Mouse (Mus musculus): ENCODE data around the gene Cactin. TPM values are rescaled to one million over a fixed set of nuclear protein-coding genes. Genes with fewer than 3 reads are reported as not detected.

Gene Cactin
- total RNA-seq, 1 experiment from 2014 or later: 30.1 TPM

DNA sequence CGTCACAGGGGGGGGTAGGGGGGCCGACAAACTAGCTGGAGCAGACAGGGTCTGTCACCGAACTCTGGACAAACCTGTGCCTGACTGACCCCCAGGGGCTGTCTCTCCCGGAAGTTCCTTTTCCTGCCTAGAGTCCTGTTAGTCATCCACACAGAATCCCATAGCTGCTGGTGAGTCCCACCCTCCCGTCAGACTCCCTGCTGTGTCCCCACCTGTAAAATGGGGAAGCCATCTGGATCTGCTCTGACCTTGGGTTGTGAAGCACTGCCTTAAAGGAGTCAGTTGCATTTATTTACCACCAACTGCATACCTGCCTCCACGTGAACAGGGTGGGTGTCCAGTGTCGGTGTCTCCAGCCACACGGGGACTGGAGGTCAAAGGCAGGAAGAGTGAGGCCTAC is 26.5 kb upstream of the Cactin start:
- no peak for ATAC-seq (ENCODE audit: extremely low read depth, insufficient number of reproducible peaks, low FRiP score, poor library complexity, severe bottlenecking)

DNA sequence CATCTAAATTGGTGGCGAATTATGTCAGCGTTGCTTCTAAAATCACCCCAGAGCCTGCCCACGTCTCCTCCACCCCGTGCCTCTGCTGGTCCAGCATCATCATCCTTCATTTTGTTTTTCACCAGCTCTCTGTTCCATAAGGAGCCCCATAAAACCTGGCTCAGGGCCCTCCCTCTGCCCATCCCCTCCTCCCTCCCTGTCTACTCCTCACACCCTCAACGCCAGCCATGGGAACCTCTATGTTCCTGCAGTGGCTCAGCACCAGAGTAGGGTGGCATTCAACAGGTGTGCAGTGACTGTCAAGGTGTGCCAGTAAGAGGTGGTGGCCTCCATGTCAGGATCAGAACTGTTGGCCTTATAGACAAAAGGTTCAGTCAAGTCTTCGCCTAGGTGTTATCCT is 25.7 kb upstream of the Cactin start:
- ATAC-seq (ENCODE audit: extremely low read depth, insufficient number of reproducible peaks, low FRiP score, poor library complexity, severe bottlenecking): no peak

GRCm38 (mm10) chr10:81297246-81297645 is 23.7 kb upstream of the Cactin start:
- ATAC-seq (ENCODE audit: extremely low read depth, insufficient number of reproducible peaks, low FRiP score, poor library complexity, severe bottlenecking): no peak

- peak; percentile 37 for ATAC-seq (ENCODE audit: extremely low read depth, insufficient number of reproducible peaks, low FRiP score, poor library complexity, severe bottlenecking)
These were observed 23.1 kb upstream of the Cactin start for GRCm38 (mm10) chr10:81297845-81298244.

GRCm38 (mm10) chr10:81298369-81299100 is 22.4 kb upstream of the Cactin start:
- peak; percentile 68 for ATAC-seq (ENCODE audit: extremely low read depth, insufficient number of reproducible peaks, low FRiP score, poor library complexity, severe bottlenecking)

GRCm38 (mm10) chr10:81299585-81300351 is 21.1 kb upstream of the Cactin start:
- no peak for ATAC-seq (ENCODE audit: extremely low read depth, insufficient number of reproducible peaks, low FRiP score, poor library complexity, severe bottlenecking)

- ATAC-seq (ENCODE audit: extremely low read depth, insufficient number of reproducible peaks, low FRiP score, poor library complexity, severe bottlenecking): no peak
These were observed 20.5 kb upstream of the Cactin start for GRCm38 (mm10) chr10:81300352-81300907.

DNA sequence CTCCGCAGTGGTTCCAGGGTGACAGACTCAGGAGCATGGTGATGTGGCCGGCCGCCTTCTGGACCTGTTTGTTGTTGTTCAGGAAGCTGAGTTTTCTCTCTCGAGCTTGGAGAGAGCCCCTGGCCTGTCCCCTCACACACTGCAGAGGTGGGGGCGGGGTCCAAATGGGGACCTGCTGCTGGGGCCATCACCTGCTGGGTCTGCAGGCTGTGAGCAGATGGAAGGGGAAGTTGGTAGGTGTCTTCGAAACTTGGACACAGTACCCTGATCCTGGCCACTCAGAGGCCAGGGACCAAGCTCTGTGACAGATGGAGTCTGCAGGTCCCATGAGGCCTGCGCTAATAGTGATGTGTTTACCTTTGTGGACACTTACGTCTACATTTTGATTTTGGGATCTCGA is 19.6 kb upstream of the Cactin start:
- no peak for ATAC-seq (ENCODE audit: extremely low read depth, insufficient number of reproducible peaks, low FRiP score, poor library complexity, severe bottlenecking)

DNA sequence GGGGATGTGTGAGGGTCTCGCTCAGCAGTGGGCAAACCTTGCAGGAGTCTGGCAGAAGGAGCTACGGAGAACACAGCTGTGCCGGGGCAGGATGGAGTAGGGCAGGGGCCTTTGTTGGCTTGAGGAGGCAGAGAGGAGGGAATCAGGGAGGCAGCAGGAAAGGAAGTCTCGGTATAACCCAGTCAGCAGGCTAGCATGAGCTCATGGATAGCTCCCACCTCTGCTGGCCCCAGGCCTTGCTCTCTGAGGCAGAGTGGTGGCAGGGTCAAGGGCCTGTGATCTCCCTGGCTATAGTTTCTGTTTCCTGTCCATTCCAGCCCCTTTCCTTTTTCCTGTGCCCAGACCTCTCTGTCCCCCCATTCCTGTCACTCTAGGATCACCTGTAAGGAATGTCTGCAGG is 18.6 kb upstream of the Cactin start:
- no peak for ATAC-seq (ENCODE audit: extremely low read depth, insufficient number of reproducible peaks, low FRiP score, poor library complexity, severe bottlenecking)

DNA sequence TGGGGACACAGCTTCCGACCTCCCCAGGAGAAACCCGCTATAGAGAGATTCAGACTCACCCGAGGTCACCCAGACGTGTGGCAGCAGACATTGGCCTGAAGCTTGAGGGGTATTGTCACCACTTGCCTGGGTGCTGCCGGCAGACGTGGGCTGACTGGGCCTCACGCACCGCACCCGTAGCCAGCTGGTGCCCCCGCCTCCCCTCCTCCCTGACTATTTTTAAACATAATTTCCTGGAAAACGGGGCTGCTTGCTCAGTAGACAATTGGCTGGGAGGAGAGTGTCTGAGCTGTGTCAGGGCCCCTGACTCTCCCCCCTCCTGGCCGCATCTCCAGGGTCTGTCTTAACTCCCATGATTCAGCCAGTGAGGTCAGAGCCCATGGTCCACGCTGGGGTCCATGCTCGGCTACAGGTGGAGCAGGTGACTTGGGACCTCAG is 18.1 kb upstream of the Cactin start:
- ATAC-seq (ENCODE audit: extremely low read depth, insufficient number of reproducible peaks, low FRiP score, poor library complexity, severe bottlenecking): no peak

DNA sequence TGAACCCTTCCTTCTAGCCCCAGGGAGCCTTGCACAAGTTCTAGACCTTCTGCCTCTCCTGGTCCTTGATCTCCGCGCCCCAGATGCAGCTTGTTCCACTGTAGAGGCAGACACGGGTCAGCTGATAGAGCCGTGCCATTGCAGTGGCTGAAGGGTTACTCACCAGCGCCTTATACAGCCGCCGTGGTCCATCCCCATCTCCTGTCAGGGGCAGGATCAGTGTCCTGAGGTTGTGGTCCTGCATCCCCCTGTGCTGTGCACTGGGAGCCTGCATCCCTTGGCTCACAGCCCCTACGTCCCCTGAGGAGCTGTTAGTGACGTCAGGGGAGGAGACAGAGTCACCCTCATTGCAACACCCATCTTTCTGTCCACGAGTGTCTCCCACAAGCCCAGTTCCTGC is 17.6 kb upstream of the Cactin start:
- ATAC-seq (ENCODE audit: extremely low read depth, insufficient number of reproducible peaks, low FRiP score, poor library complexity, severe bottlenecking): no peak

- no peak; the same call in 1 of the 2 replicates for ATAC-seq (ENCODE audit: extremely low read depth, insufficient number of reproducible peaks, low FRiP score, poor library complexity, severe bottlenecking)
These were observed 17.1 kb upstream of the Cactin start for GRCm38 (mm10) chr10:81303761-81304160.

- peak; percentile 67 for ATAC-seq (ENCODE audit: extremely low read depth, insufficient number of reproducible peaks, low FRiP score, poor library complexity, severe bottlenecking)
These were observed 16.2 kb upstream of the Cactin start for GRCm38 (mm10) chr10:81304597-81305238.

- no peak for ATAC-seq (ENCODE audit: extremely low read depth, insufficient number of reproducible peaks, low FRiP score, poor library complexity, severe bottlenecking)
These were observed 15.2 kb upstream of the Cactin start for GRCm38 (mm10) chr10:81305663-81306062.

DNA sequence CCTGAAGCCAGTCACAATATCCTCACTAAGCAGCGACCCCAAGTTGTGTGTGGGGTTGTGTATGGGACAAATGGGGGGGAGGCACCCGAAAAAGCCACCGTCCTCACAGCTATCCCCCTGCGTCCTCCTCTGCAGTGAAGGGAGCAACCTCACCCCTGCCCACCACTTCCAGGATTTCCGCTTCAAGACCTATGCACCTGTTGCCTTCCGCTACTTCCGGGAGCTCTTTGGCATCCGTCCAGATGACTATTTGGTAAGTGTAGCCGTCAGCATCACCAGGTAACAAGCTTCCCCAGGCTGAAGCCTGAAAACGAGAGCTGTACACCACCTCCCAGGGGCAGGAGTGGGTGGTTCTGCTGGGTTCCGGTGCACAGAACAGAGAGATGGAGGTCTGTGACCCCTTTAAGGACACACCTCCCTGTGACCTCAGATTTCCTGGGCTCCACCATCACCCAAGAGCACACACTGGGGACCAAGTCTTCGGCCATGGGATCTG is 14.7 kb upstream of the Cactin start:
- ATAC-seq (ENCODE audit: extremely low read depth, insufficient number of reproducible peaks, low FRiP score, poor library complexity, severe bottlenecking): no peak

DNA sequence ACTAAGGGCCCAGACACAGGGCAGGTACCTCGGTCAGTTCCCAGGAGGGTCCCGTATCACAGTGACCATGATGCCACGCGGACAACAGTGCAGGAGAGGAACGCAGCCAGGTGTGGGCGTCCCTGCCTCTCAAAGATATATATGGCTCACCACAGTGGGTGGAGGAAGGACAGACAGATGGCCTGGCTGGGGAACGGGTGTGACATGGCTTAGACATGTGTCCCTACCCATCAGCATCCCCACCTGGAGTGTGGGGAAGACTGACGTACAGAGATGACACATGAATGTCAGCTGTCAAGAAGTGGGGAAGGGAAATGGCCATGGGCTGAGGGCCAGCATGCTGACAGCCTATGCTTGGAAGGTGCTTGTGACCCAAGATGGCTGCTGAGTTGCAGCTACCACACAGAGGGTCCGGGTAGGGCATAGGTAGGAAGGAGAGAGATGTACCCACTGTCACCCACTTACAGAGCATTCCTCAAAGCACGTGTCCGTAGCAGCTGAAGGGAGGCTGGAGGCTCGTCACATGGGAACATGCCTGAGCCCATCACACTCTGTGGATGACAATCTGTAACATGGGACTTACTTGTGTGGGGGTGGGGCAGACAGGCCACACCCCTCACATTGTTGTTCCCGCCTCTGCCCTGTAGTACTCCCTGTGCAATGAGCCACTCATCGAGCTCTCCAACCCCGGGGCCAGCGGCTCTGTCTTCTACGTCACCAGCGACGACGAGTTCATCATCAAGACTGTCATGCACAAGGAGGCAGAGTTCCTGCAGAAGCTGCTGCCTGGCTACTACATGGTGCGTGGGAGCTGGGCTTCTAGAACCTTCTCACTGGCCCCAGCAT is 13.8 kb upstream of the Cactin start:
- no peak for ATAC-seq (ENCODE audit: extremely low read depth, insufficient number of reproducible peaks, low FRiP score, poor library complexity, severe bottlenecking)

GRCm38 (mm10) chr10:81309571-81309970 is 11.3 kb upstream of the Cactin start:
- no peak for ATAC-seq (ENCODE audit: extremely low read depth, insufficient number of reproducible peaks, low FRiP score, poor library complexity, severe bottlenecking)

DNA sequence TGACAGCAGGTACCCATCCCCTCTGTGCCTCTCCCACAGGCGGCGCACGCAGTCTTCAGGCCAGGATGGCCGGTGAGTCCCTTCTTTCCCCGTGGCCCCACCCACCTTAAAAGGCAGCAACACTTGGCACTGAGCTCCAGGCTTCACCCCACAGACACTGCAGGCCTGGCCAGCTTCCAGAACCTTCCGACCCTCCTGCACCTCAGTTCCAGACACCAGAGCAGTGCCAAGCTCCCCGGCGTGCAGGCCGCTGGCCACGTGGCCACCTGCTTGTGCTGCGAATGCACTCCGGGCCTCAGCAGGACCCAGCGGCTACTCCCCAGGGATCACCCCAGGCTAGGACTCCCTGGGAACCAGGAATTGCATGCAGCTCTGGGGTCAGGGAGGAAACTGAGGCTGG is 7.3 kb upstream of the Cactin start:
- ATAC-seq (ENCODE audit: extremely low read depth, insufficient number of reproducible peaks, low FRiP score, poor library complexity, severe bottlenecking): no peak

GRCm38 (mm10) chr10:81314201-81314600 is 6.7 kb upstream of the Cactin start:
- no peak for ATAC-seq (ENCODE audit: extremely low read depth, insufficient number of reproducible peaks, low FRiP score, poor library complexity, severe bottlenecking)
